Mouse (Mus musculus): ENCODE results near the gene Olfr391-ps. TPM values are rescaled to one million over a fixed set of nuclear protein-coding genes. Genes with fewer than 3 reads are reported as not detected.

Gene Olfr391-ps
- not detected in 2 replicates for polyA plus RNA-seq (2014; fragmentation: Nextera tagmentation; extraction: Ambion mirVana)

- 26% methylated on average over 1 of the region's 1 CpGs for WGBS
- Histone ChIP-seq H3K27me3 (ENCODE audit: control insufficient read depth, insufficient read depth, low read length) (no peaks in the 10 kb centered on the region), H3K4me2 (ENCODE audit: low read length) (no peak within 1 kb of the TSS), H3K9me3 (ENCODE audit: control insufficient read depth, low read length) (0 out of 2 replicates have a peak, but pooled peaks cover 3% of the 10 kb centered on the region), H3K36me3 (ENCODE audit: control insufficient read depth, insufficient read depth, low read length) (no peaks in the 10 kb centered on the region), H3K27ac (replicated peaks in 1 of 2; ENCODE audit: control insufficient read depth in 1 of 2, insufficient read depth in 1 of 2, low read depth in 2 of 2, low read length in 2 of 2) (no peak within 1 kb of the TSS), H3K9ac (ENCODE audit: low read length) (no peak within 1 kb of the TSS), H3K4me1 (ENCODE audit: control insufficient read depth in 2 of 2, insufficient read depth in 2 of 2, low read length in 2 of 2) (no peaks in the 10 kb centered on the region), H3K4me3 (ENCODE audit: control insufficient read depth in 1 of 2, insufficient read depth in 1 of 2, low read depth in 1 of 2, low read length in 2 of 2) (no peak within 1 kb of the TSS)
- no peak for ATAC-seq (ENCODE audit: insufficient number of reproducible peaks, insufficient read depth, low FRiP score, low read depth)
These were observed at the start of gene Olfr391-ps for GRCm38 (mm10) chr11:73802952-73803351. TSS of gene Olfr391-ps (minus strand) at chr11:73803052.

GRCm38 (mm10) chr11:73851354-73851753 is 48.5 kb upstream of the Olfr391-ps start, which contains the start of gene Olfr393:
TSS of gene Olfr393 (minus strand) at chr11:73851454.
- Histone ChIP-seq H3K4me3 (ENCODE audit: control insufficient read depth in 1 of 2, insufficient read depth in 1 of 2, low read depth in 1 of 2, low read length in 2 of 2) (no peak within 1 kb of the TSS), H3K27ac (replicated peaks in 1 of 2; ENCODE audit: control insufficient read depth in 1 of 2, insufficient read depth in 1 of 2, low read depth in 2 of 2, low read length in 2 of 2) (no peak within 1 kb of the TSS), H3K9ac (ENCODE audit: low read length) (no peak within 1 kb of the TSS), H3K4me2 (ENCODE audit: low read length) (no peak within 1 kb of the TSS), H3K27me3 (ENCODE audit: control insufficient read depth, insufficient read depth, low read length) (no peaks in the 10 kb centered on the region), H3K4me1 (ENCODE audit: control insufficient read depth in 2 of 2, insufficient read depth in 2 of 2, low read length in 2 of 2) (no peaks in the 10 kb centered on the region), H3K36me3 (ENCODE audit: control insufficient read depth, insufficient read depth, low read length) (no peaks in the 10 kb centered on the region), H3K9me3 (ENCODE audit: control insufficient read depth, low read length) (no peaks in the 10 kb centered on the region)
- ATAC-seq (ENCODE audit: insufficient number of reproducible peaks, insufficient read depth, low FRiP score, low read depth) = no peak

- no peak for ATAC-seq (ENCODE audit: insufficient number of reproducible peaks, insufficient read depth, low FRiP score, low read depth)
- Histone ChIP-seq H3K9me3 (ENCODE audit: control insufficient read depth, low read length) (peaks cover 3% of the 10 kb centered on the region; the same call in 1 of the 2 replicates), H3K36me3 (ENCODE audit: control insufficient read depth, insufficient read depth, low read length) (no peaks in the 10 kb centered on the region), H3K9ac (ENCODE audit: low read length) (no peak within 1 kb of the TSS), H3K4me2 (ENCODE audit: low read length) (no peak within 1 kb of the TSS), H3K4me3 (ENCODE audit: control insufficient read depth in 1 of 2, insufficient read depth in 1 of 2, low read depth in 1 of 2, low read length in 2 of 2) (no peak within 1 kb of the TSS), H3K27ac (replicated peaks in 1 of 2; ENCODE audit: control insufficient read depth in 1 of 2, insufficient read depth in 1 of 2, low read depth in 2 of 2, low read length in 2 of 2) (no peak within 1 kb of the TSS), H3K27me3 (ENCODE audit: control insufficient read depth, insufficient read depth, low read length) (no peaks in the 10 kb centered on the region), H3K4me1 (ENCODE audit: control insufficient read depth in 2 of 2, insufficient read depth in 2 of 2, low read length in 2 of 2) (no peaks in the 10 kb centered on the region)
- WGBS = 68% methylated on average over 1 of the region's 1 CpGs
These were observed 14.1 kb upstream of the Olfr391-ps start, which contains the start of gene Olfr392 for GRCm38 (mm10) chr11:73816949-73817348. TSS of gene Olfr392 (minus strand) at chr11:73817049.

- Histone ChIP-seq H3K9ac (ENCODE audit: low read length) (no peak within 1 kb of the TSS), H3K4me3 (ENCODE audit: control insufficient read depth in 1 of 2, insufficient read depth in 1 of 2, low read depth in 1 of 2, low read length in 2 of 2) (no peak within 1 kb of the TSS), H3K4me1 (ENCODE audit: control insufficient read depth in 2 of 2, insufficient read depth in 2 of 2, low read length in 2 of 2) (no peaks in the 10 kb centered on the region), H3K9me3 (ENCODE audit: control insufficient read depth, low read length) (peaks cover 3% of the 10 kb centered on the region; the same call in 1 of the 2 replicates), H3K36me3 (ENCODE audit: control insufficient read depth, insufficient read depth, low read length) (no peaks in the 10 kb centered on the region), H3K4me2 (ENCODE audit: low read length) (no peak within 1 kb of the TSS), H3K27me3 (ENCODE audit: control insufficient read depth, insufficient read depth, low read length) (no peaks in the 10 kb centered on the region), H3K27ac (replicated peaks in 1 of 2; ENCODE audit: control insufficient read depth in 1 of 2, insufficient read depth in 1 of 2, low read depth in 2 of 2, low read length in 2 of 2) (no peak within 1 kb of the TSS)
- no peak for ATAC-seq (ENCODE audit: insufficient number of reproducible peaks, insufficient read depth, low FRiP score, low read depth)
- WGBS = 51% methylated on average over 1 of the region's 1 CpGs
These were observed 20.2 kb downstream of the Olfr391-ps start, which contains the start of gene Olfr390 for GRCm38 (mm10) chr11:73782664-73783063. TSS of gene Olfr390 (plus strand) at chr11:73782964.

GRCm38 (mm10) chr11:73780613-73781012 is 22.2 kb downstream of the Olfr391-ps start, which contains the start of gene Olfr389:
TSS of gene Olfr389 (minus strand) at chr11:73780713.
- H3K9me3 ChIP-seq (ENCODE audit: control insufficient read depth, low read length) = peaks cover 3% of the 10 kb centered on the region; the same call in 1 of the 2 replicates
- H3K27me3 ChIP-seq (ENCODE audit: control insufficient read depth, insufficient read depth, low read length) = no peaks in the 10 kb centered on the region
- no peaks in the 10 kb centered on the region for H3K36me3 ChIP-seq (ENCODE audit: control insufficient read depth, insufficient read depth, low read length)
- no peak within 1 kb of the TSS for H3K4me3 ChIP-seq (ENCODE audit: control insufficient read depth in 1 of 2, insufficient read depth in 1 of 2, low read depth in 1 of 2, low read length in 2 of 2)
- H3K27ac ChIP-seq (replicated peaks in 1 of 2; ENCODE audit: control insufficient read depth in 1 of 2, insufficient read depth in 1 of 2, low read depth in 2 of 2, low read length in 2 of 2) = no peak within 1 kb of the TSS
- H3K4me2 ChIP-seq (ENCODE audit: low read length) = no peak within 1 kb of the TSS
- H3K4me1 ChIP-seq (ENCODE audit: control insufficient read depth in 2 of 2, insufficient read depth in 2 of 2, low read length in 2 of 2) = no peaks in the 10 kb centered on the region
- ATAC-seq (ENCODE audit: insufficient number of reproducible peaks, insufficient read depth, low FRiP score, low read depth) = no peak
- no peak within 1 kb of the TSS for H3K9ac ChIP-seq (ENCODE audit: low read length)
- WGBS = 76% methylated on average over 1 of the region's 1 CpGs

- no peaks in the 10 kb centered on the region for H3K4me1 ChIP-seq (ENCODE audit: control insufficient read depth in 2 of 2, insufficient read depth in 2 of 2, low read length in 2 of 2)
- no peaks in the 10 kb centered on the region for H3K27me3 ChIP-seq (ENCODE audit: control insufficient read depth, insufficient read depth, low read length)
- no peaks in the 10 kb centered on the region for H3K36me3 ChIP-seq (ENCODE audit: control insufficient read depth, insufficient read depth, low read length)
- no peak overlapping the region for H3K4me3 ChIP-seq (ENCODE audit: control insufficient read depth in 1 of 2, insufficient read depth in 1 of 2, low read depth in 1 of 2, low read length in 2 of 2)
- H3K4me2 ChIP-seq (ENCODE audit: low read length) = no peak overlapping the region
- H3K27ac ChIP-seq (replicated peaks in 1 of 2; ENCODE audit: control insufficient read depth in 1 of 2, insufficient read depth in 1 of 2, low read depth in 2 of 2, low read length in 2 of 2) = no peak overlapping the region
- H3K9ac ChIP-seq (ENCODE audit: low read length) = no peak overlapping the region
- H3K9me3 ChIP-seq (ENCODE audit: control insufficient read depth, low read length) = peaks cover 19% of the 10 kb centered on the region
- ATAC-seq (ENCODE audit: insufficient number of reproducible peaks, insufficient read depth, low FRiP score, low read depth) = no peak
These were observed 43.7 kb downstream of the Olfr391-ps start for GRCm38 (mm10) chr11:73759115-73759514.

Other genes starting within 250 kb of the Olfr391-ps start
- gene Olfr385, start 210.0 kb downstream of the Olfr391-ps start, polyA plus RNA-seq (2014; fragmentation: Nextera tagmentation; extraction: Ambion mirVana) = not detected in 2 replicates
- not detected in 2 replicates for gene Olfr384, start 204.5 kb downstream of the Olfr391-ps start, polyA plus RNA-seq (2014; fragmentation: Nextera tagmentation; extraction: Ambion mirVana)
- not detected in 2 replicates for gene Zfp735, start 114.3 kb downstream of the Olfr391-ps start, polyA plus RNA-seq (2014; fragmentation: Nextera tagmentation; extraction: Ambion mirVana)
- gene Olfr389, start 22.3 kb downstream of the Olfr391-ps start, polyA plus RNA-seq (2014; fragmentation: Nextera tagmentation; extraction: Ambion mirVana) = not detected in 2 replicates
- not detected in 2 replicates for gene Olfr390, start 20.1 kb downstream of the Olfr391-ps start, polyA plus RNA-seq (2014; fragmentation: Nextera tagmentation; extraction: Ambion mirVana)
- gene Olfr392, start 14.0 kb upstream of the Olfr391-ps start, polyA plus RNA-seq (2014; fragmentation: Nextera tagmentation; extraction: Ambion mirVana) = not detected in 2 replicates
- gene Olfr393, start 48.4 kb upstream of the Olfr391-ps start, polyA plus RNA-seq (2014; fragmentation: Nextera tagmentation; extraction: Ambion mirVana) = not detected in 2 replicates
- gene Olfr394, start 87.7 kb upstream of the Olfr391-ps start, polyA plus RNA-seq (2014; fragmentation: Nextera tagmentation; extraction: Ambion mirVana) = not detected in 2 replicates
- gene Olfr395, start 106.2 kb upstream of the Olfr391-ps start, polyA plus RNA-seq (2014; fragmentation: Nextera tagmentation; extraction: Ambion mirVana) = not detected in 2 replicates
- gene Olfr23, start 133.6 kb upstream of the Olfr391-ps start, polyA plus RNA-seq (2014; fragmentation: Nextera tagmentation; extraction: Ambion mirVana) = not detected in 2 replicates
- not detected in 2 replicates for gene Olfr397, start 157.8 kb upstream of the Olfr391-ps start, polyA plus RNA-seq (2014; fragmentation: Nextera tagmentation; extraction: Ambion mirVana)
- not detected in 2 replicates for gene Olfr398, start 187.4 kb upstream of the Olfr391-ps start, polyA plus RNA-seq (2014; fragmentation: Nextera tagmentation; extraction: Ambion mirVana)